Comparison of ENCODE assay signal across 9 mouse cellular contexts in the genomic region with DNA sequence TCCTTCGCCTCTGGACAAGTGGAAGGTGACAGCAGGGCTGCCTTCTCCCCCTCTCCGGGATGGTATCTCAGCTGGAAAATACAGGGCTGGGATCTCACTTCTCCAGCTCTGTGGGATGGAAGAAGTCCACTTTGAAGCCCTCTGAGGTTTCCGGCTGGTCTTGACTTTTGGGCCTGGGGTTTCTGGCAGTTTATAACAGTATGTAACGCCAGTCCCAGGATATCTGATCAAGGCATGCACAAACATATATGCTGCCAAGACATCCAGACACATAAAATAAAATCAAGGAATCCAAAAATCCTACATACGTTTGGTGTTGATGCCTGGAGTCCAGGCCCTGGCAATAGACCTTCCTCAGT. TPM values are rescaled to one million over a fixed set of nuclear protein-coding genes. Genes with fewer than 3 reads are reported as not detected.
DNase-seq lines count a peak whose midpoint lies in the region; ATAC-seq and TF ChIP-seq lines count a peak whose summit lies in the region.
"Had no signal": no experiment of that assay in that cellular context is flagged by ENCODE, and none has a peak within 500 bp of the region (broad histone marks: within the 10 kb centered on the region; RNA-seq: fewer than 3 reads in every experiment).

No protein-coding gene starts in this region.

- ATAC-seq in neural tube, embryonic 11.5 days (ENCODE audit: insufficient read depth, low FRiP score, low TSS enrichment): no peak
- ATAC-seq in limb, embryonic 14.5 days (ENCODE audit: low FRiP score, low read depth): no peak
- ATAC-seq in stomach, embryonic 16.5 days (ENCODE audit: insufficient read depth, low FRiP score): no peak

- H3K27ac ChIP-seq in neural tube, embryonic 11.5 days (ENCODE audit: low read depth, low read length): peak overlapping the region; percentile 49; the same call in 1 of the 2 replicates
- no peak overlapping the region for H3K27ac ChIP-seq in limb, embryonic 14.5 days (replicated peaks; ENCODE audit: low read depth, low read length)
- no peak overlapping the region for H3K27ac ChIP-seq in stomach, embryonic 16.5 days (ENCODE audit: low read length)

- H3K4me3 ChIP-seq in neural tube, embryonic 11.5 days (ENCODE audit: low read depth, low read length): peak overlapping the region; percentile 43
- H3K4me3 ChIP-seq in limb, embryonic 14.5 days (replicated peaks; ENCODE audit: low read length): peak overlapping the region; percentile 47
- H3K4me3 ChIP-seq in stomach, embryonic 16.5 days (replicated peaks; ENCODE audit: low read length): peak overlapping the region; percentile 56

- H3K36me3 ChIP-seq in neural tube, embryonic 11.5 days (ENCODE audit: control insufficient read depth, insufficient read depth, low read length): no peaks in the 10 kb centered on the region
- H3K36me3 ChIP-seq in limb, embryonic 14.5 days (ENCODE audit: control insufficient read depth, insufficient read depth, low read length): no peaks in the 10 kb centered on the region
- H3K36me3 ChIP-seq in stomach, embryonic 16.5 days (ENCODE audit: control insufficient read depth, insufficient read depth, low read length): no peaks in the 10 kb centered on the region

- H3K4me2 ChIP-seq in neural tube, embryonic 11.5 days (ENCODE audit: low read depth): peak overlapping the region; percentile 79
- peak overlapping the region; percentile 94 for H3K4me2 ChIP-seq in limb, embryonic 14.5 days (replicated peaks; ENCODE audit: low read depth, low read length, severe bottlenecking)
- peak overlapping the region; percentile 98 for H3K4me2 ChIP-seq in stomach, embryonic 16.5 days (ENCODE audit: low read depth, low read length)

- WGBS in neural tube, embryonic 11.5 days: 36% methylated on average over 5 of the region's 5 CpGs
- 20% methylated on average over 5 of the region's 5 CpGs for WGBS in limb, embryonic 14.5 days
- WGBS in stomach, embryonic 16.5 days: 28% methylated on average over 5 of the region's 5 CpGs

- peak overlapping the region; percentile 67 for H3K9ac ChIP-seq in neural tube, embryonic 11.5 days (ENCODE audit: low read length)
- peak overlapping the region; percentile 72 for H3K9ac ChIP-seq in limb, embryonic 14.5 days (ENCODE audit: low read depth, low read length, severe bottlenecking)
- H3K9ac ChIP-seq in stomach, embryonic 16.5 days (ENCODE audit: low read length): peak overlapping the region; percentile 82

- no peaks in the 10 kb centered on the region for H3K27me3 ChIP-seq in neural tube, embryonic 11.5 days (ENCODE audit: control insufficient read depth, insufficient read depth, low read length)
- no peaks in the 10 kb centered on the region for H3K27me3 ChIP-seq in limb, embryonic 14.5 days (ENCODE audit: control insufficient read depth, insufficient read depth, low read length)
- H3K27me3 ChIP-seq in stomach, embryonic 16.5 days (ENCODE audit: control insufficient read depth, insufficient read depth, low read length): no peaks in the 10 kb centered on the region

- DNase-seq in embryo, embryonic 10.5 days (ENCODE audit: low spot score): peak; percentile 21
- no peak for DNase-seq in embryo, embryonic 11 days
- DNase-seq in neural tube, embryonic 11.5 days (ENCODE audit: low spot score): no peak
- DNase-seq in neural tube, embryonic 10.5 days (ENCODE audit: extremely low spot score, low spot score): no peak
- no peak for DNase-seq in limb, embryonic 14.5 days (ENCODE audit: low spot score)
- no peak for DNase-seq in cerebellum, postnatal 4 days (ENCODE audit: low spot score in 2 of 2)
- no peak for DNase-seq in urinary bladder, postnatal 4 days (ENCODE audit: low spot score in 2 of 2)
- DNase-seq: thymus, adult 18-20 months had no signal

- no peaks in the 10 kb centered on the region for H3K4me1 ChIP-seq in neural tube, embryonic 11.5 days (ENCODE audit: control insufficient read depth, insufficient read depth, low read length)
- no peaks in the 10 kb centered on the region for H3K4me1 ChIP-seq in limb, embryonic 14.5 days (ENCODE audit: control insufficient read depth, insufficient read depth, low read length)
- H3K4me1 ChIP-seq in stomach, embryonic 16.5 days (ENCODE audit: control insufficient read depth, insufficient read depth, low read length): no peaks in the 10 kb centered on the region

- TF ChIP-seq POLR2A in limb, embryonic 14.5 days (IDR thresholded peaks at IDR 0.05; ENCODE audit: borderline replicate concordance, extremely low read depth, insufficient read depth, insufficient read length): no peak

- H3K9me3 ChIP-seq in neural tube, embryonic 11.5 days (ENCODE audit: control insufficient read depth, low read length): no peaks in the 10 kb centered on the region
- H3K9me3 ChIP-seq in limb, embryonic 14.5 days (ENCODE audit: control insufficient read depth, low read length): no peaks in the 10 kb centered on the region
- H3K9me3 ChIP-seq in stomach, embryonic 16.5 days (replicated peaks; ENCODE audit: control insufficient read depth, low read length): no peaks in the 10 kb centered on the region

RNA-seq across cellular contexts. Expression of a gene that starts 3.2 kb away (rescaled TPM):
- polyA plus RNA-seq in neural tube, embryonic 11.5 days (2014; fragmentation: Nextera tagmentation; extraction: Ambion mirVana): 2.8 and 4.2 TPM in 2 replicates
- 13.7 and 14.1 TPM in 2 replicates for polyA plus RNA-seq in limb, embryonic 14.5 days (2012; rRNA removed)
- polyA plus RNA-seq in limb, embryonic 14.5 days (2014; fragmentation: Nextera tagmentation; extraction: Ambion mirVana): 10.6 and 10.7 TPM in 2 replicates
- polyA plus RNA-seq in stomach, embryonic 16.5 days (2015; fragmentation: Nextera tagmentation; extraction: Ambion mirVana): 5.1 and 6.7 TPM in 2 replicates

RNA-seq across cellular contexts. Expression of a gene that starts 8.8 kb away (rescaled TPM):
- 21.9 and 27.6 TPM in 2 replicates for polyA plus RNA-seq in neural tube, embryonic 11.5 days (2014; fragmentation: Nextera tagmentation; extraction: Ambion mirVana)
- polyA plus RNA-seq in limb, embryonic 14.5 days (2012; rRNA removed): 143 and 172 TPM in 2 replicates
- polyA plus RNA-seq in limb, embryonic 14.5 days (2014; fragmentation: Nextera tagmentation; extraction: Ambion mirVana): 63.3 and 74.3 TPM in 2 replicates
- polyA plus RNA-seq in stomach, embryonic 16.5 days (2015; fragmentation: Nextera tagmentation; extraction: Ambion mirVana): 43.7 and 51.3 TPM in 2 replicates

RNA-seq across cellular contexts. Expression of a gene that starts 25.2 kb away (rescaled TPM):
- polyA plus RNA-seq in neural tube, embryonic 11.5 days (2014; fragmentation: Nextera tagmentation; extraction: Ambion mirVana): 387 and 389 TPM in 2 replicates
- polyA plus RNA-seq in limb, embryonic 14.5 days (2012; rRNA removed): 158 and 203 TPM in 2 replicates
- polyA plus RNA-seq in limb, embryonic 14.5 days (2014; fragmentation: Nextera tagmentation; extraction: Ambion mirVana): 287 and 305 TPM in 2 replicates
- 264 and 286 TPM in 2 replicates for polyA plus RNA-seq in stomach, embryonic 16.5 days (2015; fragmentation: Nextera tagmentation; extraction: Ambion mirVana)

RNA-seq across cellular contexts. Expression of a gene that starts 38.9 kb away (rescaled TPM):
- polyA plus RNA-seq in neural tube, embryonic 11.5 days (2014; fragmentation: Nextera tagmentation; extraction: Ambion mirVana): 0.11 and 0.49 TPM in 2 replicates
- 0.27 and 0.29 TPM in 2 replicates for polyA plus RNA-seq in limb, embryonic 14.5 days (2012; rRNA removed)
- 0.07 and 0.12 TPM in 2 replicates for polyA plus RNA-seq in limb, embryonic 14.5 days (2014; fragmentation: Nextera tagmentation; extraction: Ambion mirVana)
- polyA plus RNA-seq in stomach, embryonic 16.5 days (2015; fragmentation: Nextera tagmentation; extraction: Ambion mirVana): 0.17 and 0.54 TPM in 2 replicates

RNA-seq across cellular contexts. Expression of a gene that starts 43.6 kb away (rescaled TPM):
- 3.7 and 5.5 TPM in 2 replicates for polyA plus RNA-seq in neural tube, embryonic 11.5 days (2014; fragmentation: Nextera tagmentation; extraction: Ambion mirVana)
- 24.9 and 28.1 TPM in 2 replicates for polyA plus RNA-seq in limb, embryonic 14.5 days (2012; rRNA removed)
- 18.5 and 26.5 TPM in 2 replicates for polyA plus RNA-seq in limb, embryonic 14.5 days (2014; fragmentation: Nextera tagmentation; extraction: Ambion mirVana)
- polyA plus RNA-seq in stomach, embryonic 16.5 days (2015; fragmentation: Nextera tagmentation; extraction: Ambion mirVana): 1.5 and 4.8 TPM in 2 replicates
